Mouse (Mus musculus) neural tube, embryonic 14.5 days (tissue): ENCODE data around the gene Gtf2ird1. TPM values are rescaled to one million over a fixed set of nuclear protein-coding genes. Genes with fewer than 3 reads are reported as not detected.
"Not testable (repeated sequence)": the region's sequence is repeated elsewhere in the genome, so short reads cannot be mapped to it uniquely, and the experiment has no call there.

Experiments
- ATAC-seq: fragments of 200-750 bp; cut with Nextera tagmentation; 2 replicates; pipeline ENCODE4 v1.8.0; 2017; ENCODE audit warnings: low read depth, mild to moderate bottlenecking, moderate TSS enrichment, moderate library complexity
- H3K27ac ChIP-seq: fragments of 300-500 bp; sonication (generic); 2 replicates; pipeline ENCODE4 v1.5.1; 2014; ENCODE audit warnings: low read depth, mild to moderate bottlenecking, control low read depth, low read length, moderate library complexity, mixed read lengths
- H3K27me3 ChIP-seq: fragments of 300-500 bp; sonication (generic); 2 replicates; pipeline ENCODE4 v1.6.1; 2014; ENCODE audit warnings: low read length; ENCODE audit not compliant: control insufficient read depth, insufficient read depth
- H3K36me3 ChIP-seq: fragments of 300-500 bp; sonication (generic); 2 replicates; pipeline ENCODE4 v1.6.1; 2014; ENCODE audit warnings: low read length, mixed read lengths; ENCODE audit not compliant: control insufficient read depth, insufficient read depth
- H3K4me1 ChIP-seq: fragments of 300-500 bp; sonication (generic); 2 replicates; pipeline ENCODE4 v1.6.1; 2014; ENCODE audit warnings: low read length; ENCODE audit not compliant: control insufficient read depth, insufficient read depth
- H3K4me2 ChIP-seq: fragments of 300-500 bp; sonication (generic); 2 replicates; pipeline ENCODE4 v1.6.1; 2014; ENCODE audit warnings: mild to moderate bottlenecking, low read depth, low read length, control low read depth
- H3K4me3 ChIP-seq: fragments of 300-500 bp; sonication (generic); 2 replicates; pipeline ENCODE4 v1.5.1; 2014; ENCODE audit warnings: low read depth, low read length, control low read depth, mixed read lengths
- H3K9ac ChIP-seq: fragments of 300-500 bp; sonication (generic); replicated peaks from 2 replicates; pipeline ENCODE4 v1.6.1; 2014; ENCODE audit warnings: low read depth, mild to moderate bottlenecking, control low read depth, low read length, mixed read lengths
- H3K9me3 ChIP-seq: fragments of 300-500 bp; sonication (generic); 2 replicates; pipeline ENCODE4 v1.6.1; 2016; ENCODE audit warnings: low read length; ENCODE audit not compliant: control insufficient read depth
- WGBS: fragments of 180-500 bp; shearing (Covaris S2); extraction: QIAGEN DNeasy Blood & Tissue Kit; methylation state at CpG from one replicate; pipeline ENCODE4 v1.1.7; 2014; 5-methylcytosine and 5-hydroxymethylcytosine counted together
- polyA plus RNA-seq: library from polyadenylated mRNA; unstranded; fragments of >200 nt; fragmentation: Nextera tagmentation; extraction: Ambion mirVana; gene quantifications from 2 replicates; pipeline ENCODE4 v1.2.1, GENCODE M21; 2014

Gtf2ird1 gene
- polyA plus RNA-seq, 1 experiment from 2014 or later, result 60.3 TPM

DNA sequence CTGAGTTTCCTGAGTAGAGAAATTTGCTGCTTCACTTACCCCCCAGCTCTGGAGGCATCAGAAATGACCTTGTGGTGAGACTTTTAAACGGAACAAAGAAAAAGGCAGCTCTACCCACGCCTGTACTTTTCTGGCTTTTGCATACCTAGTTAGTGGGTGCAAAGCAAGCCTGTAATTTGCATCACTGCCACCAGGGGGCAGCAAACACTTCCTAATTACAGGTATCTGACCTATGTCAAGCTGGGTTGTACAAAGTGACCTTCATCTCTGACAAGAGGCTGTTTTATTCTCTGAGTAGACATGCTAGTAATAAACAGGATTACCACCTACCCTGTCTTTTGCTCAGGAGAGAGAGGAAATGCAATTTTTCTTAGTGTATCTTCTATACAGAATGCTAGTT, 71.4 kb downstream of the Gtf2ird1 start:
- Histone ChIP-seq H3K4me2 (no peak overlapping the region), H3K9ac (no peak overlapping the region), H3K9me3 (no peaks in the 10 kb centered on the region), H3K27me3 (no peaks in the 10 kb centered on the region), H3K4me3 (no peak overlapping the region), H3K36me3 (peaks cover 71% of the 10 kb centered on the region), H3K27ac (no peak overlapping the region), H3K4me1 (no peaks in the 10 kb centered on the region)
- 68% methylated on average over 2 of the region's 2 CpGs for WGBS
- ATAC-seq, result no peak

DNA sequence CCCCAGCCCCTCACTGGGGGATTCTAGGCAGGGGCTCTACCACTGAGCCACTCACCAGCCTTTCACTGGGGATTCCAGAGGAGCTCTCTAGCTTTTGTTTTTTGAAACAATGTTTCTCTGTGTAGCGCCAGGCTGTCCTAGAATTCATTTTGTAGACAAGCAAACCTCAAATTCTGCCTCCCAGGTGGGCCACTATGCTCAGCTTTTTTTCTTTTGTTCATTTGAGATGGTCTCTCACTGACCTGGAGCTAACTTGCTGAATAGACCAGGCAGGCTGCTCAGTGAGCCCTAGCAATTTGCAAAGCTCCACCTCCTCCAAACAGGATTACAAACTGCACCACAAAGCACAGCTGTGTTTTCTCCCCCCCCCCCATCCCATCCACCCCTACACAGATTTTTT, 81.3 kb downstream of the Gtf2ird1 start:
- H3K9me3 ChIP-seq, result no peaks in the 10 kb centered on the region
- ATAC-seq, result no peak
- H3K36me3 ChIP-seq, result peaks cover 17% of the 10 kb centered on the region
- H3K4me1 ChIP-seq, result no peaks in the 10 kb centered on the region
- H3K27me3 ChIP-seq, result no peaks in the 10 kb centered on the region
- no peak overlapping the region for H3K4me2 ChIP-seq
- no peak overlapping the region for H3K27ac ChIP-seq
- H3K4me3 ChIP-seq, result no peak overlapping the region
- H3K9ac ChIP-seq, result no peak overlapping the region
- 78% methylated on average over 1 of the region's 1 CpGs for WGBS

DNA sequence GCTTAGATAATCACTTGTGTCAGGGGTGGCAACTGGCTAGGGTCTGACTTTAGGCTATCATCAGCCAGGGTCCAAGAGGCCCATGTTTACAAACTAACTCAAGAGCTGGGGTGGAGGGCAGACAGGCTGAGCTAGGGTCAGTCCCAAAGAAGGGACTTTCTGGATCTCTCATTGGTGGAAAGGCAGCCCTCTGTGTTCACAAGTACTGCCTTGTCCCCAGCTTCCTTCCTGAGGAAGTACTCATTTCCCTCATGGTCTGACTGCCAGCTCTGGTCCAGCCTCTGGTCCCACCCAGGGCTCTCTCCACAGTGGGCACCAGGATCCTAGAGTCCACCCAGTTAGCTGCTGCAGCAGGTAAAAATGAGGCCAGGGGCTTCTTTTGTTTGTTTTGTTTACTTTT, 82.0 kb downstream of the Gtf2ird1 start:
- Histone ChIP-seq H3K27ac (no peak overlapping the region; the same call in 1 of the 2 replicates), H3K9ac (no peak overlapping the region), H3K4me2 (no peak overlapping the region), H3K27me3 (no peaks in the 10 kb centered on the region), H3K36me3 (peaks cover 17% of the 10 kb centered on the region), H3K4me3 (no peak overlapping the region), H3K4me1 (no peaks in the 10 kb centered on the region), H3K9me3 (no peaks in the 10 kb centered on the region)
- ATAC-seq, result no peak

DNA sequence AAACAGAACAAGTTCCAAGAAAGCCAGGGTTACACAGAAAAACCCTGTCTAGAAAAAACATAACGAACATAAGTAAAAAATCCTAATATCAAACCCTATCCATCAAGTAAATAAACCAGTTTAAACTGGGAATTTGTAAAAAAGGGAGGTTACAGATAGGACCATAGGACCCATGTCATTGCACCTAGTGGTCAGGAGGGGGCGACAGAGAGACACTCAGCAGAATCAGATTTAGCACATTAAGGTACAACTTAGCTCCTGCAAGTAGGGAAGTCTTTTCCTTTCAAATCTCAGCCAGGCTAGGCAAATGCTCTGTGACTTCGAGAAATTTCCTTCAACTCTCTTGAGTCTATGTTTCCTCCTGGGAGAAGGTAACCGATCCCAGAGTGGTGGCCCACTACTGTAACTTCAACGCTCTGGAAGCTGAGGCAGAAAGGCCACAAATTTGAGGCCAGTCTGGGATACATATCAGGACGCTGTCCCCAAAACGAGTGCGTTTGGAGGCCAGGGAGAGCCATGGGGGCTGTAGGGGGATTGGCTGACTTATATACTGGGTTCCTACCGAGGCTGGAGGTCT, 82.5 kb downstream of the Gtf2ird1 start:
- H3K27ac ChIP-seq, result peak overlapping the region; percentile 7; the same call in 1 of the 2 replicates
- WGBS, result 74% methylated on average over 9 of the region's 9 CpGs
- H3K36me3 ChIP-seq, result peaks cover 17% of the 10 kb centered on the region
- H3K9me3 ChIP-seq, result no peaks in the 10 kb centered on the region
- no peak overlapping the region for H3K4me3 ChIP-seq
- H3K4me2 ChIP-seq, result no peak overlapping the region
- no peaks in the 10 kb centered on the region for H3K27me3 ChIP-seq
- ATAC-seq, result no peak
- no peaks in the 10 kb centered on the region for H3K4me1 ChIP-seq
- no peak overlapping the region for H3K9ac ChIP-seq

DNA sequence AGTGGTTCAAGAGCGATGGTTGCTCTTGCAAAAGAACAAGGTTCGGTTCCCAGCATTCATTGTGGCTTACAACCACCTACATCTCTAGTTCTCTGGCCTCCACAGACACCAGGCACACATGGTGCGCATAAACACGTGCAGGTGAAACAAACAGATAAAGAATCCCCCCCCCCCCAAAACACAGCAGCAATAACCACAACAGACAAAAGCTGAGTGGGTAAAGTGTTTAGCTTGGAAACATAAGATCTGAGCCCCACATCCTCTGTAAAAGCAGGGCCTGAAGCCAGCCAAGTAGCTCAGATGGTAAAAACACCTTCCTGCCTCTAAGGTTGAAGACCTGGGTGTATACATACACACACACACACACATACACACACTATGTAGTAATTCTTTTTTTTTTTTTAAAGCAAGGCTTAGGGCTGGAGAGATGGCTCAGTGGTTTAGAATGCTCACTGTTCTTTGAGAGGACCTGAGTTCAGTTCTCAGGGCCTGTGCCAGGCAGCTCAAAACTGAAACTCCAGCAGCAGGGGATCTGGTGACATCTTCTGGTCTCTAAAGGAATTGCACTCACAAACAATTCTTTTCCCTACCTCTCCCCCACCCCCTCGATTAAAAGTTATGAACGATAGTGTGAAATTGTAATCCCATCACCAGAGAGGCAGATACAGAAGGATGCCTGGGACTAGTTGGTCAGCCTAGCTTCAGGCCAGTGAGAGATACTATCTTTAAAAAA, 83.4 kb downstream of the Gtf2ird1 start:
- no peaks in the 10 kb centered on the region for H3K9me3 ChIP-seq
- no peak for ATAC-seq
- no peaks in the 10 kb centered on the region for H3K27me3 ChIP-seq
- no peaks in the 10 kb centered on the region for H3K4me1 ChIP-seq
- over 99% methylated on average over 6 of the region's 6 CpGs for WGBS
- H3K4me3 ChIP-seq, result no peak overlapping the region
- no peak overlapping the region for H3K27ac ChIP-seq
- no peak overlapping the region for H3K4me2 ChIP-seq
- no peak overlapping the region for H3K9ac ChIP-seq
- H3K36me3 ChIP-seq, result peaks cover 17% of the 10 kb centered on the region

DNA sequence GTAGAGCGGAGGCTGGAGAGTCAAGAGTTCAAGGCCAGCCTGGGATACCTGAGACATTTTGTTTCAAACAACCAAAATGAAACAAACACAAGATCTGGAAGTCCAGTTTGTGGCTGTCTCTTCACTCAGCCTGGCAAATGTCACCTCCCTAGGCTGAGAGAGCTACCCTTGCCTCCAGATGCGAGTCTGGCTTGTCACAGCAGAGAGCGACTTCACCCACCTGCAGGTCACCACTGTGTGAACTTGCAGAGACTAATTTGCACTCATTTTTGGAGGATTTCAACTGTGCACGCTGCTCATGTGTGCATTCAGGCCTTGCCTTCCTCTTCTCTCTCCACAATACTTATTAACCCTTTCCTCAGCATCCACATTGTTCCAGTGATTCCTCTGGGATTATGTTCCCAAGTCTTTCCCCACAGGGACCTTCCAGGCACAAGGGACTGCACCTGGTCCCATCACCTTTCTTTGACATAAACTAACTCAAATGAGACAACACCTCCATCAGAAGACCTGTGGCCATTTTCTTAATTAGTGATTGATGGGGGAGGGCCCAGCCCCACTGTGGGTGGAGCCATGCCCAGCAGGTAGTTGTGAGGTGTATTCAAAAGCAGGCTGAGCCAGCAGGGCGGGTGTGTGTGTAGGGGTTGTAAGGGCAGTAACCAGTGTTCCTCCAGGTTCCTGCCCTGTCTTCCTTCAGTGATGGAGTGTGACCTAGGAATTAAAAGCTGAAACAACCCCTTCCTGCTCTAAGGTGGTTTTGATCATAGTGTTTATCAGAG, 84.8 kb downstream of the Gtf2ird1 start:
- Histone ChIP-seq H3K9ac (no peak overlapping the region), H3K9me3 (no peaks in the 10 kb centered on the region), H3K4me2 (no peak overlapping the region), H3K27me3 (no peaks in the 10 kb centered on the region), H3K4me3 (no peak overlapping the region), H3K27ac (no peak overlapping the region), H3K4me1 (no peaks in the 10 kb centered on the region), H3K36me3 (peaks cover 9% of the 10 kb centered on the region)
- no peak for ATAC-seq
- 89% methylated on average over 5 of the region's 5 CpGs for WGBS

DNA sequence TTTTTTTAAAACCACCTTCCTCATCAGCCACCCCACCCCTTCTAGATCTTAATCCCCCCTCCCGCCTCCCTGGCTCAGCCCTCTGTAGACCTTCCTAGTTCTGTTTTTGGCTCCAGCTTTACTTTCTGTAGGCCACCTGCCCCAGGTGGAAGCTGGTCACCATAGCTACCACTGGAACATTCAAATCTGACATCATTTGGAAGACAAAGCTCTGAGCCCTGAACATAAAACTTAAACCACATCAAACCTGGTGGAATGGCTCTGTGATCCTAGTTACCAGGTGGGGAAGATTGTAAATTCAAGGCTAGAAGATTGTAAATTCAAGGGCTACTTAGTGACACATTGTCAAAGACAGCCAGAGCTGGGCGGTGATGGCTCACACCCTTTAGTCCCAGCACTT, 85.7 kb downstream of the Gtf2ird1 start:
- ATAC-seq, result no peak
- Histone ChIP-seq H3K4me2 (no peak overlapping the region), H3K4me1 (no peaks in the 10 kb centered on the region), H3K36me3 (peaks cover 16% of the 10 kb centered on the region), H3K4me3 (no peak overlapping the region), H3K9ac (no peak overlapping the region), H3K27me3 (no peaks in the 10 kb centered on the region), H3K9me3 (no peaks in the 10 kb centered on the region), H3K27ac (no peak overlapping the region)
- 90% methylated on average over 2 of the region's 2 CpGs for WGBS

DNA sequence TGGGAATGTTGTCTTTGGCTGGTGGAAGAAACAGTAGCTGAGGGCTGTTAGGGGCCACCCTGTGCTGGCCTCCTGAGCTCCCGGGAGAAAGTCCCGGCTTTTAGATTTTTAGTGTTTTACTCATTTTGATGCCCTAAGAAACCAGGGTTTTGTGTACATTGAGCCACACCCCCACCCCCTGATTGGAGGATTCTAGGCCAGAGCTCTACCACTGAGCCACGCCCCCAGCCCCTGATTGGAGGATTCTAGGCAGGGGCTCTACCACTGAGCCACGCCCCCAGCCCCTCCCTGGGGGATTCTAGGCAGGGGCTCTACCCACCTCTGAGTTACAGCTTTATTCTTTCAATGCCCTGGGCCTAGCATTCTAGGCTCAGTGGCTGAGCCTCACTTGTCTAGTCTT, 97.4 kb downstream of the Gtf2ird1 start:
- Histone ChIP-seq H3K4me2 (no peak overlapping the region), H3K4me1 (no peaks in the 10 kb centered on the region), H3K27ac (no peak overlapping the region), H3K27me3 (no peaks in the 10 kb centered on the region), H3K9me3 (no peaks in the 10 kb centered on the region), H3K4me3 (no peak overlapping the region), H3K9ac (no peak overlapping the region), H3K36me3 (peaks cover 26% of the 10 kb centered on the region; the same call in 1 of the 2 replicates)
- ATAC-seq, result no peak
- WGBS, result 96% methylated on average over 4 of the region's 4 CpGs

DNA sequence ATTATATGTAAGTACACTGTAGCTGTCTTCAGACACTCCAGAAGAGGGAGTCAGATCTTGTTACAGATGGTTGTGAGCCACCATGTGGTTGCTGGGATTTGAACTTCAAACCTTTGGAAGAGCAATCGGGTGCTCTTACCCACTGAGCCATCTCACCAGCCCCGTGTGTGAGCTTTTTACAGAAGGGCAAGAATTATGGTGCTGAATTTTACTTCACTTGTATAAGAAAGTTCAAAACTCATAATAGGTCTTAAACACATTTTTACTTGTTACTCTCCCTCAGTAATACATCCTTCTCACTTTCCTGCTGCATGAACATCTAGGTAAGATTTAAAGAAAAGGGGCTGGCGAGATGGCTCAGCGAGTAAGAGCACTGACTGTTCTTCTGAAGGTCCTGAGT, 101.1 kb downstream of the Gtf2ird1 start:
- H3K27ac ChIP-seq, H3K27me3 ChIP-seq, ATAC-seq, H3K9ac ChIP-seq, H3K4me1 ChIP-seq, H3K4me2 ChIP-seq, H3K4me3 ChIP-seq, H3K9me3 ChIP-seq: not testable (repeated sequence)
- H3K36me3 ChIP-seq, result peaks cover 14% of the 10 kb centered on the region; the same call in 1 of the 2 replicates
- 93% methylated on average over 4 of the region's 4 CpGs for WGBS
